Mouse (Mus musculus) stomach, postnatal 0 days (tissue): ENCODE results near the gene Txndc11. TPM values are rescaled to one million over a fixed set of nuclear protein-coding genes. Genes with fewer than 3 reads are reported as not detected.
A peak's percentile ranks its signal among the peaks of the same experiment; 100 is the strongest.

Experiments
- ATAC-seq: fragments of 200-750 bp; cut with Nextera tagmentation; 2 replicates; pipeline ENCODE4 v1.8.0; 2017; ENCODE audit not compliant: low FRiP score, low TSS enrichment
- DNase-seq: peaks from one replicate; pipeline ENCODE4 v3.0.0-alpha.2; 2016; ENCODE audit warnings: low spot score
- H3K27ac ChIP-seq: fragments of 300-500 bp; sonication (generic); replicated peaks from 2 replicates; pipeline ENCODE4 v1.5.1; 2014; ENCODE audit warnings: mild to moderate bottlenecking, control low read depth
- H3K27me3 ChIP-seq: fragments of 300-500 bp; sonication (generic); 2 replicates; pipeline ENCODE4 v1.6.1; 2014; ENCODE audit warnings: low read length; ENCODE audit not compliant: control insufficient read depth, insufficient read depth
- H3K36me3 ChIP-seq: fragments of 300-500 bp; sonication (generic); 2 replicates; pipeline ENCODE4 v1.6.1; 2014; ENCODE audit warnings: low read length, mixed read lengths; ENCODE audit not compliant: control insufficient read depth, insufficient read depth
- H3K4me1 ChIP-seq: fragments of 300-500 bp; sonication (generic); replicated peaks from 2 replicates; pipeline ENCODE4 v1.6.1; 2014; ENCODE audit warnings: antibody characterized with exemption; ENCODE audit not compliant: control insufficient read depth, insufficient read depth
- H3K4me2 ChIP-seq: fragments of 300-500 bp; sonication (generic); replicated peaks from 2 replicates; pipeline ENCODE4 v1.6.1; 2014; ENCODE audit warnings: low read depth, mild to moderate bottlenecking, control low read depth, moderate library complexity
- H3K4me3 ChIP-seq: fragments of 300-500 bp; sonication (generic); 2 replicates; pipeline ENCODE4 v1.5.1; 2014; ENCODE audit warnings: low read depth, low read length, control low read depth
- H3K9ac ChIP-seq: fragments of 300-500 bp; sonication (generic); 2 replicates; pipeline ENCODE4 v1.6.1; 2014; ENCODE audit warnings: mild to moderate bottlenecking, low read length, control low read depth, mixed read lengths
- H3K9me3 ChIP-seq: fragments of 300-500 bp; sonication (generic); 2 replicates; pipeline ENCODE4 v1.6.1; 2016; ENCODE audit warnings: low read length; ENCODE audit not compliant: control insufficient read depth
- CTCF ChIP-seq: IDR thresholded peaks from 2 replicates; pipeline ENCODE4 v1.5.1; 2016; ENCODE audit warnings: antibody characterized with exemption, low read depth, mild to moderate bottlenecking, moderate library complexity
- EP300 ChIP-seq: optimal IDR thresholded peaks from 2 replicates; pipeline ENCODE3; 2016; ENCODE audit warnings: antibody characterized with exemption
- WGBS: fragments of 180-500 bp; shearing (Covaris S2); extraction: QIAGEN DNeasy Blood & Tissue Kit; methylation state at CpG from one replicate; pipeline ENCODE4 v1.1.7; 2014; 5-methylcytosine and 5-hydroxymethylcytosine counted together
- polyA plus RNA-seq: library from polyadenylated mRNA; unstranded; fragments of >200 nt; fragmentation: Nextera tagmentation; extraction: Ambion mirVana; gene quantifications from 2 replicates; pipeline ENCODE4 v1.2.1, GENCODE M21; 2015

Txndc11 gene
- polyA plus RNA-seq, 1 experiment from 2014 or later = 29.2 TPM

GRCm38 (mm10) chr16:11092523-11092922 is 41.9 kb downstream of the Txndc11 start:
- peaks cover 12% of the 10 kb centered on the region for H3K36me3 ChIP-seq
- H3K27ac ChIP-seq = no peak overlapping the region
- no peak overlapping the region for H3K9ac ChIP-seq
- no peaks in the 10 kb centered on the region for H3K4me1 ChIP-seq
- no peak overlapping the region for H3K4me2 ChIP-seq
- no peak overlapping the region for H3K4me3 ChIP-seq
- no peaks in the 10 kb centered on the region for H3K9me3 ChIP-seq
- no peak for TF ChIP-seq CTCF
- TF ChIP-seq EP300 = no peak
- no peak for ATAC-seq
- DNase-seq = no peak
- WGBS = 62% methylated on average over 3 of the region's 3 CpGs
- H3K27me3 ChIP-seq = no peaks in the 10 kb centered on the region

GRCm38 (mm10) chr16:11092061-11092460 is 42.4 kb downstream of the Txndc11 start:
- TF ChIP-seq CTCF = no peak
- no peak for TF ChIP-seq EP300
- Histone ChIP-seq H3K36me3 (peaks cover 13% of the 10 kb centered on the region), H3K4me2 (no peak overlapping the region), H3K9ac (no peak overlapping the region), H3K4me1 (no peaks in the 10 kb centered on the region), H3K9me3 (no peaks in the 10 kb centered on the region), H3K27ac (no peak overlapping the region), H3K27me3 (no peaks in the 10 kb centered on the region), H3K4me3 (no peak overlapping the region)
- DNase-seq (no peak), ATAC-seq (no peak)
- WGBS = 66% methylated on average over 4 of the region's 4 CpGs

- H3K9ac ChIP-seq = no peak overlapping the region
Observed at GRCm38 (mm10) chr16:11090836-11091570, 43.4 kb downstream of the Txndc11 start.

GRCm38 (mm10) chr16:11086856-11087588 is 47.4 kb downstream of the Txndc11 start:
- Histone ChIP-seq H3K4me1 (no peaks in the 10 kb centered on the region), H3K27ac (no peak overlapping the region), H3K9ac (no peak overlapping the region), H3K4me2 (no peak overlapping the region), H3K4me3 (no peak overlapping the region), H3K36me3 (peaks cover 29% of the 10 kb centered on the region), H3K9me3 (no peaks in the 10 kb centered on the region), H3K27me3 (no peaks in the 10 kb centered on the region)
- DNase-seq = no peak
- WGBS = 87% methylated on average over 5 of the region's 5 CpGs
- no peak for ATAC-seq
- TF ChIP-seq CTCF (peak; percentile 37), EP300 (no peak)

More at GRCm38 (mm10) chr16:11090836-11091570, 43.4 kb downstream of the Txndc11 start:
- H3K4me3 ChIP-seq = no peak overlapping the region
- H3K27me3 ChIP-seq = no peaks in the 10 kb centered on the region
- no peak for DNase-seq
- H3K9me3 ChIP-seq = no peaks in the 10 kb centered on the region
- H3K4me1 ChIP-seq = no peaks in the 10 kb centered on the region
- no peak for TF ChIP-seq EP300
- no peak for TF ChIP-seq CTCF
- no peak for ATAC-seq
- H3K27ac ChIP-seq = no peak overlapping the region
- H3K36me3 ChIP-seq = peaks cover 17% of the 10 kb centered on the region
- WGBS = 79% methylated on average over 10 of the region's 10 CpGs
- no peak overlapping the region for H3K4me2 ChIP-seq

- TF ChIP-seq EP300 (no peak), CTCF (no peak)
- H3K27me3 ChIP-seq = no peaks in the 10 kb centered on the region
- H3K4me2 ChIP-seq = no peak overlapping the region
- H3K4me3 ChIP-seq = no peak overlapping the region
- no peaks in the 10 kb centered on the region for H3K4me1 ChIP-seq
- H3K27ac ChIP-seq = no peak overlapping the region
- ATAC-seq (no peak), DNase-seq (no peak)
- WGBS = 92% methylated on average over 3 of the region's 3 CpGs
- H3K36me3 ChIP-seq = peaks cover 30% of the 10 kb centered on the region
- no peaks in the 10 kb centered on the region for H3K9me3 ChIP-seq
- H3K9ac ChIP-seq = no peak overlapping the region
Observed at GRCm38 (mm10) chr16:11086299-11086698, 48.2 kb downstream of the Txndc11 start.

- Histone ChIP-seq H3K9me3 (no peaks in the 10 kb centered on the region), H3K27me3 (no peaks in the 10 kb centered on the region), H3K36me3 (peaks cover 30% of the 10 kb centered on the region), H3K4me1 (no peaks in the 10 kb centered on the region), H3K4me2 (no peak overlapping the region), H3K4me3 (no peak overlapping the region), H3K27ac (no peak overlapping the region), H3K9ac (no peak overlapping the region)
- 86% methylated on average over 8 of the region's 8 CpGs for WGBS
- no peak for DNase-seq
- TF ChIP-seq EP300 = no peak
- TF ChIP-seq CTCF = no peak
- no peak for ATAC-seq
Observed at GRCm38 (mm10) chr16:11084181-11084580, 50.3 kb downstream of the Txndc11 start.
